Mouse (Mus musculus) urinary bladder, postnatal 10 days (tissue): ENCODE measurements around the gene Matk.

Source experiments
- DNase-seq: peaks from one replicate; pipeline ENCODE4 v3.0.0; 2022; ENCODE audit warnings: low spot score

Gene Matk

GRCm38 (mm10) chr10:81303761-81304160 lies 51.0 kb downstream of the Matk start:
- no peak for DNase-seq

GRCm38 (mm10) chr10:81304597-81305238 lies 52.0 kb downstream of the Matk start:
- DNase-seq, result no peak

- no peak for DNase-seq
Observed at GRCm38 (mm10) chr10:81305663-81306062, 52.9 kb downstream of the Matk start.

- DNase-seq, result no peak
Observed at GRCm38 (mm10) chr10:81306173-81306668, 53.5 kb downstream of the Matk start.

GRCm38 (mm10) chr10:81306837-81307682 lies 54.3 kb downstream of the Matk start:
- no peak for DNase-seq

GRCm38 (mm10) chr10:81309571-81309970 lies 56.8 kb downstream of the Matk start:
- DNase-seq, result no peak
